Mouse (Mus musculus) liver, embryonic 14.5 days (tissue): ENCODE data around the gene Mmachc. TPM values are rescaled to one million over a fixed set of nuclear protein-coding genes. Genes with fewer than 3 reads are reported as not detected.

Source experiments
- ATAC-seq: fragments of 200-750 bp; cut with Nextera tagmentation; 2 replicates; pipeline ENCODE4 v1.8.0; 2017; ENCODE audit warnings: moderate number of reproducible peaks, mild to moderate bottlenecking, moderate library complexity; ENCODE audit not compliant: insufficient read depth
- DNase-seq, 3 experiments: peaks; one replicate each; pipeline ENCODE4 v3.0.0-alpha.2; 2012 to 2013; ENCODE audit warnings: low read depth in 3 of 3, low spot score in 3 of 3
- H3K27ac ChIP-seq: fragments of 300-500 bp; sonication (generic); 2 replicates; pipeline ENCODE4 v1.5.1; 2014; ENCODE audit warnings: moderate library complexity, mild to moderate bottlenecking, control low read depth, inconsistent platforms
- H3K27me3 ChIP-seq: fragments of 300-500 bp; sonication (generic); 2 replicates; pipeline ENCODE4 v1.6.1; 2014; ENCODE audit warnings: mild to moderate bottlenecking, low read length, moderate library complexity; ENCODE audit not compliant: control insufficient read depth, insufficient read depth
- H3K36me3 ChIP-seq: fragments of 300-500 bp; sonication (generic); replicated peaks from 2 replicates; pipeline ENCODE4 v1.6.1; 2014; ENCODE audit warnings: low read depth; ENCODE audit not compliant: control insufficient read depth, insufficient read depth
- H3K4me1 ChIP-seq, 2 experiments: fragments of 200-500 bp in 1 of 2; fragments of 300-500 bp in 1 of 2; sonication (generic) in 1 of 2; replicated peaks; 2 replicates each; pipeline ENCODE4 v1.6.1; 2012 to 2014; ENCODE audit warnings: antibody characterized with exemption in 1 of 2, inconsistent platforms in 1 of 2, low read length in 1 of 2; ENCODE audit not compliant: control insufficient read depth in 2 of 2, insufficient read depth in 2 of 2
- H3K4me2 ChIP-seq: fragments of 300-500 bp; sonication (generic); 2 replicates; pipeline ENCODE4 v1.6.1; 2014; ENCODE audit warnings: low read depth, mild to moderate bottlenecking, control low read depth, moderate library complexity
- H3K4me3 ChIP-seq, 2 experiments: fragments of 200-500 bp in 1 of 2; fragments of 300-500 bp in 1 of 2; sonication (generic) in 1 of 2; 2 replicates each; pipeline ENCODE4 v1.5.1; 2012 to 2014; ENCODE audit warnings: low read depth in 2 of 2, low read length in 2 of 2, mild to moderate bottlenecking in 2 of 2, control low read depth in 1 of 2, inconsistent platforms in 1 of 2, moderate library complexity in 1 of 2; ENCODE audit not compliant: insufficient read depth in 1 of 2
- H3K9ac ChIP-seq: fragments of 300-500 bp; sonication (generic); replicated peaks from 2 replicates; pipeline ENCODE4 v1.6.1; 2014; ENCODE audit warnings: mild to moderate bottlenecking, control low read depth, moderate library complexity
- H3K9me3 ChIP-seq: fragments of 300-500 bp; sonication (generic); 2 replicates; pipeline ENCODE4 v1.6.1; 2016; ENCODE audit warnings: low read length, mixed read lengths; ENCODE audit not compliant: control insufficient read depth
- CTCF ChIP-seq: IDR thresholded peaks from 2 replicates; pipeline ENCODE4 v1.5.1; 2016; ENCODE audit warnings: antibody characterized with exemption, low read depth, control low read depth
- EP300 ChIP-seq: IDR thresholded peaks from 2 replicates; pipeline ENCODE4 v1.6.1; 2016; ENCODE audit warnings: antibody characterized with exemption, low read depth
- WGBS: fragments of 180-500 bp; shearing (Covaris S2); extraction: QIAGEN DNeasy Blood & Tissue Kit; methylation state at CpG from one replicate; pipeline ENCODE4 v1.1.7; 2014; ENCODE audit not compliant: insufficient replicate concordance; 5-methylcytosine and 5-hydroxymethylcytosine counted together
- polyA plus RNA-seq, 2 experiments: library from polyadenylated mRNA; depleted of rRNA in 1 of 2; stranded (reverse) in 1 of 2; unstranded in 1 of 2; fragments of >200 nt; fragmentation: Nextera tagmentation in 1 of 2; extraction: Ambion mirVana in 1 of 2; gene quantifications; 2 replicates each; pipeline versions ENCODE4 v1.2.1 to v1.2.3; 2012 to 2014

Mmachc gene
- polyA plus RNA-seq, 2 experiments, result 4.1 to 8.5 TPM

DNA sequence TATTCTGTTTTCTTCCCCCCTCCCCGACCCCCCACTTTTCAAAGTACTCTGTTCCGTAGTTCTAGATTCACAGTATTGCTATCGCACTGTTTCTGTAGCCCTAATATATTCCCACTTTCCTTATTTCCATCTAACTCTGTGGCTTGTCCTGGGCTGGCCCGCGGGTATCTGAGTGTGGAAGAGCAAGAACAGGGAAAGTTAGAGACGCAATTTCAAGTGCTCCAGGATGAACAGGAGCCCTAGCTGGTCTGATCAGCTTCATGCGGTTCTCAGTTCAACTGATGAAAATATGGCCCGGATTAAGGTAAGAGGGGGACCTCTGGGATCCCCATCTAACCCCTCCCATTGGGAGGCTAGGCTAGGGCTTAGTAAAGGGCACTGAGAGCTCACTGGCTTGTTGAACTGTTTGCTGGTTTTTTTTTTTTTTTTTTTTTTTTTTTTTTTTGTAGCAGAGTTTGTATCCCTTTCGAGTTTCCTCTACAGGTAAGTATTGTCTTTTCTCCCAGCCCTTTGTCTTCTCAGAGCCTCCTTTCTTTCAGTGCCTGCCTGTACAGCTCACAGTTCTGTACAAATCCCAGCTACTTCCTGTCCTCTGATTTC is 685 bp upstream of the Mmachc start:
- peak overlapping the region; percentile 67 for H3K9ac ChIP-seq
- H3K4me2 ChIP-seq, result peak overlapping the region; percentile 84
- peak overlapping the region; percentile 7 for H3K27ac ChIP-seq
- WGBS, result 4% methylated on average over 9 of the region's 9 CpGs
- no peaks in the 10 kb centered on the region; the same call in 1 of the 2 replicates for H3K36me3 ChIP-seq
- no peak for TF ChIP-seq CTCF
- no peak for TF ChIP-seq EP300
- H3K27me3 ChIP-seq, result no peaks in the 10 kb centered on the region
- DNase-seq (no peak), ATAC-seq (peak; percentile 2; the same call in 1 of the 2 replicates)
- no peaks in the 10 kb centered on the region for H3K9me3 ChIP-seq
- H3K4me3 ChIP-seq, result peak overlapping the region; percentile 70 to 94
- peaks cover 5 to 6% of the 10 kb centered on the region in 2 experiments; a peak in 3 of 4 replicates for H3K4me1 ChIP-seq

- no peak for DNase-seq
These were observed 540 bp downstream of the Mmachc start for GRCm38 (mm10) chr4:116707666-116708065.

DNA sequence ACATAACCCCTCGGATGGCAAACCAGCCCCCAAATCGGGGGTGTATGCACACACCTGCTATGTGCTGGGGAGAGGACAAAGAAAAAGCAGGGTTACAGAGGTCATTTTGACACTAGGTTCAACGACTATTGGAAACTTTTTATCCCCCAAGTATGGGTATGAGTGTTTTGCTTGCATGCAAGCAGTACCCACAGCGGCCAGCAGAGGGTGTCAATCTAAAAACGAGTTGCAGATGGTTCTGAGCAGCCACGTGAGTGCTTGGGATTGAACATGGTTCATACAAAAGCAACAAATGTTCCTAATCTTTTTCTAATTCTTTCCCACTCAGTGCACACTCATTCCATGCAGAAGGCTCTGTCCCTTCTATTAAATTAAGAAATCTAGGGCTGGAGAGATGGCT is 4.4 kb downstream of the Mmachc start:
- TF ChIP-seq CTCF (peak; percentile 89), EP300 (no peak)
- Histone ChIP-seq H3K36me3 (peaks cover 5% of the 10 kb centered on the region), H3K9ac (no peak overlapping the region), H3K27me3 (no peaks in the 10 kb centered on the region), H3K4me3 (no peak overlapping the region), H3K27ac (no peak overlapping the region), H3K9me3 (no peaks in the 10 kb centered on the region), H3K4me2 (no peak overlapping the region), H3K4me1 (peaks cover 0 to 2% of the 10 kb centered on the region in 2 experiments; a peak in 2 of 4 replicates)
- peak in 2 of 3 experiments; percentile 55 to 58 for DNase-seq
- no peak for ATAC-seq
- WGBS, result 26% methylated on average over 6 of the region's 6 CpGs

More at GRCm38 (mm10) chr4:116707666-116708065, 540 bp downstream of the Mmachc start:
- Histone ChIP-seq H3K4me2 (peak overlapping the region; percentile 84), H3K36me3 (no peaks in the 10 kb centered on the region; the same call in 1 of the 2 replicates), H3K4me3 (peak overlapping the region; percentile 70 to 94), H3K9ac (peak overlapping the region; percentile 71), H3K9me3 (no peaks in the 10 kb centered on the region), H3K27me3 (no peaks in the 10 kb centered on the region), H3K4me1 (peaks cover 5 to 6% of the 10 kb centered on the region in 2 experiments; a peak in 3 of 4 replicates), H3K27ac (no peak overlapping the region)
- WGBS, result 6% methylated on average over 9 of the region's 9 CpGs
- ATAC-seq, result no peak
- TF ChIP-seq CTCF (no peak), EP300 (no peak)

DNA sequence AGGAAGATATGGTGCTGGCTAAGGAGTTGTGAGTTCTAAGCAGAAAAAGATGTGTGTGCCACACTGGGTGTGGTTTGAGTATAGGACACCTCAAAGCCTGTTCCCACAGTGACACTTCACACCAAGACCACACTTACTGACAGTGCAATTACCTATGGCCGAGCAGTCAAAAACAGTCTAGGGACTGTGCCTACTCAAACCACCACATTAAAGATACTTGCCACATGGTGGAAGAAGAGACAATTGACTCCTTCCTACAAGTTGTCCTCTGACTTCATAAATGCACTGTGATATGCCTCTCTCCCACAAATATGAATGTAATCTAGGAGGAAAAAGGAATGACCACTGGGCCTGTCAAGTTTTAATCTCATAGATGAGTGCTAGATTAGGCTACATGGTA is 7.2 kb downstream of the Mmachc start:
- Histone ChIP-seq H3K27ac (no peak overlapping the region), H3K4me2 (no peak overlapping the region), H3K4me1 (no peaks in the 10 kb centered on the region), H3K27me3 (no peaks in the 10 kb centered on the region), H3K9ac (no peak overlapping the region), H3K4me3 (no peak overlapping the region), H3K36me3 (peaks cover 17% of the 10 kb centered on the region), H3K9me3 (no peaks in the 10 kb centered on the region)
- TF ChIP-seq EP300 (no peak), CTCF (no peak)
- 58% methylated on average over 1 of the region's 1 CpGs for WGBS
- ATAC-seq (no peak), DNase-seq (no peak)

- H3K27ac ChIP-seq, result no peak overlapping the region
- peaks cover 33% of the 10 kb centered on the region for H3K36me3 ChIP-seq
- no peak overlapping the region for H3K4me2 ChIP-seq
- 30% methylated on average over 2 of the region's 2 CpGs for WGBS
- no peaks in the 10 kb centered on the region for H3K9me3 ChIP-seq
- no peak overlapping the region for H3K9ac ChIP-seq
- no peak for DNase-seq
- H3K27me3 ChIP-seq, result no peaks in the 10 kb centered on the region
- no peak for ATAC-seq
- H3K4me3 ChIP-seq, result no peak overlapping the region
- TF ChIP-seq CTCF (no peak), EP300 (no peak)
- no peaks in the 10 kb centered on the region for H3K4me1 ChIP-seq
These were observed 9.4 kb downstream of the Mmachc start for GRCm38 (mm10) chr4:116698693-116699342.
